Mouse (Mus musculus) ovary, postnatal 36 days (tissue): Measurements from ENCODE around the gene Iars2.
"Not testable (repeated sequence)": the region's sequence is repeated elsewhere in the genome, so short reads cannot be mapped to it uniquely, and the experiment has no call there.

Experiments used
- DNase-seq: peaks from one replicate; pipeline ENCODE4 v3.0.0; 2022; ENCODE audit warnings: low spot score, mixed read lengths

Gene Iars2

DNA sequence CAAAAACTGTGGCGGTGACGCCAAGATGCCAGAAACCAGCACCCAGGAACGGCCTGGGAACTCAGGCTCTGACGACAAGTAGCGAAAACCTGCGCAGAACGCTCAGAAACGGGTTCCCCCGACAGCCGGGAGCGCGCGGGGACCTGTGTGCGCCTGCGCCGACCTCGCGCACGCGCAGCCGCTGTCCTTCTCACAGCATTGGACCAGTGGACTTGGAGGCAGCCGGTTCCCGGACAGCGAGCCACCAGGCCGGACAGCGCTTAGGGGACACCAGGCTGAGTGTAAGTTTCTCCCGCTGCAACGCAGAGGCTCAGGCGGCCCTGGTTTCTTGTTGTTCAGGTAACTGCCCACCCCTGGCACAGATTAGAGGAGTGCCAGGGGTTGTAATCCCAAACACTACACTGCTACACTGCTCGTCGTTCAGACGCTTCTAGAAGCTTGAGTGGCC, 2.8 kb upstream of the Iars2 start, which contains the start of gene Bpnt1:
Gene Bpnt1, plus strand, starts transcription at position 167 of the 448 bp plus-strand sequence.
- peak; percentile 90 for DNase-seq

DNA sequence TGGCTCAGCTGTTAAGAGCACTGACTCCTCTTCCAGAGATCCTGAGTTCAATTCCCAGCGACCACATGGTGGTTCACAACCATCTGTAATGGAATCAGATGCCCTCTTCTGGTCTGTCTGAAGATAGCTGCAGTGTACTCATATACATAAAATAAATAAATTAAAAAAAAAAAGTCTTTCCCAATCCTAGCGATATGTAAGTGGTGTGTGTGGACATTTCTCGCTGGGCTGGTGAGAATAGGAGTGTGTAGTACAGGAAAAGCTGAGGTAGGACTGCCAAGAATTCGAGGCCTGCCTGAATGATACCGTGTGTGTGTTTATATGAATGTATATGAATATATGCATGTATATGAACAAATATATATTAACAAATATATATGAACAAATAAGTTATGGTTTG, 2.2 kb upstream of the Iars2 start:
- no peak for DNase-seq

DNA sequence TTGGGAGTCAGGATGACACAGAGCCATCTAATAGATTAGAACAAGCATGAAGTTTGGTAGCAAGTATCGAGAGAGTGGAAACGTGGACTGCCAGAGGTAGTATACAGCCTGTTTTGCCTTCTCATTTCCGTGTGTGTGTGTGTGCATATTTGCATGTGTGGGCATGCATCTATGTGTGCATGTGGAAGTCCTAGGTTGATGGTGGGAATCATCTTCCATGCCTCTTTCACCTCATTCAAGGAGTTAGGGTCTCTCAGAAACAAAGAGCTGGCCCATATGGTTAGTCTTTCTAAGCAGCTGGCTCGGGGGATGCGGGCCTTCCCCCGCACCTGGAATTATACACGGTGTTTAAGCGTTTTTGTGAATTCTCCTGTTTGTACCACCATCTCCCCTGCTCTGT, 655 bp upstream of the Iars2 start:
- no peak for DNase-seq

DNA sequence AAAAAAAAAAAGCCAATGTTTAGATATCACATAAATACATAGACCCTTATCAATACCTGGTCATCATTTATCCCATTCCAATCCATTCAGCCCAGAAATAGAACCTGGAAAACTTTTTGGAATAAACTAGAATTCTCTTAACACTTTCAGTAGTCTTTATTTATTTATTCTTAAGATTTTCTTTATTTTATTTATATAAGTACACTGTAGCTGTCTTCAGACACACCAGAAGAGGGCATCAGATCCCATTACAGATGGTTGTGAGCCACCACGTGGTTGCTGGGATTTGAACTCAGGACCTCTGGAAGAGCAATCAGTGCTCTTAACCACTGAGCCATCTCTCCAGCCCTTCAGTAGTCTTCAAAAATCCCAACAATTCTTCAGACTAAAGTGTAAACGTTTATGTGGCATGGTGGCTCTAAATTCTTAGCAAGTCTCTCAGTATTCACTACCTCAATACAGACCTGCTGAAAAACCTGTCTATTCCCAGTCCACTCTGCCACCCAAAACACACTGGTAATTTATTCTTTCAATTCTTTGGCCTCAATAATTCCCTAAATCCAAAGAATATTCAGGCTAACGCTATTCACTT, 1.3 kb downstream of the Iars2 start:
- DNase-seq: not testable (repeated sequence)

DNA sequence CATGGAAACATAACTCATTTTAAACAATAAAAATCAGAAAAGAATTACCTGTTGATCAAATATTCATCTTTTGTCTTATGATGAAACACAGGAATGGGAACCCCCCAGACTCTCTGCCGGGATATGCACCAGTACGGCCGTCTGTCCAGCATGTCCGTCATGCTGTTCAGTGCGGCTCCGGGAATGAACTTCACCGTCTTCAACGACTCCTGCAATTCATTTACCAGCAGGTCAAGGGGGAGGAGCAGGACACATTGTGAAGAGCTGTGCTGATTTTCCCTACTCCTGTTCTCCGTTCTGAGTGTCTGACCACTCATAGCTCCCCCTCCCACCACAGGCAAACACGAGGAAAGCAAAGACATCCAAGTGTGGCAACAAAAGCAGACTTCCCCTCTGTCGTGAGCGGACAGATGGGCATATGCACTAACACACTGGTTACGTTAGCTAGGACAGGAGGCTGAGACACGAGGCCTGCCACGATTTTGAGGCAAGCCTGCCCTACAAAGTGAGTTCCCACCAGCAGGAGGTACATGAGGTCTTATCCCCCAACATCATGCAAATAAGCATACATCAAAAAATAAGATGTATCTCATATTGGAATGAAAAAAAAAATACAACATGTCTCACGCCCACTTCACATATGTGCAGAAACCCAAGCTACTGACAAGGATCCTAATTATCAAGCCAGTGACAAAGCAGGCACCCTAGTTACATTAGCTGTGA, 13.2 kb downstream of the Iars2 start:
- DNase-seq: no peak

DNA sequence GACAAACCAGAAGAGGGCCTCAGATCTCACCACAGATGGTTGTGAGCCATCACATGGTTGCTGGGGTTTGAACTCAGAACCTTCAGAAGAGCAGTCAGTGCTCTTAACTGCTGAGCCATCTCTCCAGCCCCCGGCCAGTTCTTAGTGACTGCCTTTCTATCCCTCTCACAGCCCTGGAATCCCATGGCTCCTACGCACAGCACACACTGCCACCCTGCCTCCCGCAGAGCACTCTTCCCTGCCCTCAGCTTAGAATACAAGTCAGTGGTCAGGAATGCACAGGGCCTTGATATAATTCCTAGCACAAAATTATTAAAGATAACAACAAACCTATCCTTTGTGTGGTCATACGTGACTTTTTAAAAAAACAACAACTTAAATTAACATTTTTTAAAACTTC, 14.7 kb downstream of the Iars2 start:
- DNase-seq: no peak

DNA sequence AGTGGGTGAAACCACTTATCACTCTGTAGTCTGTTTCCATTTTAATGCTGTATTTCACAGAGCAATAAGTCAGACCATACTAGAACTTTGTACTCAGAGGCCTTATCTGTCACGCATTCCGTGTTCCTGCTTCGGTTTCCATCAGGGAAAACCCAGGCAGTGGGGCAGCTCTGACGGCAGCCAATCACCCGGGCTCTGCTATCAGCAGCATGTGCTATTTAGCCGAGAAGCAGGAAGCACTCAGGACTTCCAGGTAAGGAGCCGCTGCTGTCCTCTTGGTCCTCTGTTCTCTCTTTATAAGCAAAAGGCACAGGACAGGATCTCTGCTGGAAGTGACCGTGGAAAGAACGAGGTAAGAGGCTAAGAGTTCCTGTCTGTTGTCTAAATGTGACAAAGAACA, 17.2 kb downstream of the Iars2 start:
- no peak for DNase-seq

DNA sequence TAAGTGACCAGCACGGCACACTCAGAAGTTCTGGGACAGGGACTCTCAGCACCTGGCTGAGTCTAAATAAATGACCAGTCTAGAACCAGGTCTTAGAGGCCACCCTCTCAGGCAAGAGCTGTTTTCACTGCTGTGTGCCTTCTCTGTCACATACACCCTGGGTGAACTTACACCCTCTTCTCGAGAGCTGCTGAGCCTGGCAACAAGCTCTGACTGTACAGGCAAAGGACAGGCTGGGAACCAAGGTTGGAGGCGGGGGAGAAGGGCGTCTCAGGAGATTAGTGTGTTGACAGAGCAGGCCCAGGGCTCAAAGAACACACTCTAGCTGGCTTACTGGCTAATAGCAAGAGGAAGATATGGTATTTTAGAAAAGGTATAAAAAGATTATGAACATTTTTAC, 20.3 kb downstream of the Iars2 start:
- peak; percentile 52 for DNase-seq

DNA sequence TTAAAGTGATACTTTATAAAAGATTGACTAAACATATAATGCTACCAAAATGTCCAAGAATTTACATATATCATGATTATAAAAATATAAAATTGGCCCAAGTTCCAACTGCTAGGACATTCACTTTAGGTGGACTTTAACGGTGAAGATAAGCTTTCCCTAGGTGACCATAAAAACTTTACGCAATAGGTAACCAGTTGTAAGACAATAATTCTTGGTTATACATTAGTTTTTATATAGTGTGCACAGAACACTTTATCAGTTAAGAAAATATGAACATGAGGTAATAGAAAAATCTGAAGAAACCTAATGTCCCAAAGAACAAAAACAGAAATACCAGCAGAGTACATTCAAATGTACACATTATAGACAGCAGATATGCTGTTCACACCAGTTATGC, 20.9 kb downstream of the Iars2 start:
- no peak for DNase-seq

DNA sequence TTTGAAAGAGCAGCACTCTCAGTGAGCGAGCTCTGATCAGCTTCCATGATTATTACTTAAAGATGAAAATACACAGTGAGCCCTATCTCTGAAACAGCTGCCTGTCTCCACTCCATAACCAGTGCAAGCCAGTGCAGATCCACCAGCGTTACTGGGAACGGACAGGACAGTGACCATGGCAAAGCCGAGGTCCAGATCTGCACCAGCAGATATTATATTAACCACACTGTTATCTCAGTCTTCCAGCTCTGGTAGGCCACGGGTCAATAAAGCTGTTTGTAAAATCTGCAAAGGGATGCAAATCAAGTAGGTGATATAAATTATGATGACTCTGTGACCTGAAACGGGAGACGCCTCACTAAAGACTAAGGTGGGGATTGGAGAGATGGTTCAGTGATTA, 21.6 kb downstream of the Iars2 start:
- no peak for DNase-seq

DNA sequence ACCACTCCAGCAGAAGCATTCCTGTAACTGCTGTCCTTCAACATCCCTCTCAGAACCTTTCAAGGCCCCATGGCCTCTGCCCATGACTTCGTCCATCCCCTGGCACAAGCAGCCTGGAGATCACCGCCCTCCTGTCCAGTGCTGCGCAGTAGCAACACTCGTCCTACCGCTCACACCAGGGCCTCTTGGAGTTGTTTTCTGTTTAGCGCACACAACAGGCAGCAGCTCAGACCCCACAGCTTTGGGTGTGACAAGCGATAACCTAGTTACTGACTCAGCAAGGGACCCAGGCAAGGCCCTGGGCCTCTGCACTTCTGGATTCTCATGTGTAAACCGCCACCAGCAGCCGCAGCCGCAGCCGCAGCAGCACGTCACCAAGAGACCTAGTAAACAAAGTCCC, 22.4 kb downstream of the Iars2 start:
- DNase-seq: no peak

DNA sequence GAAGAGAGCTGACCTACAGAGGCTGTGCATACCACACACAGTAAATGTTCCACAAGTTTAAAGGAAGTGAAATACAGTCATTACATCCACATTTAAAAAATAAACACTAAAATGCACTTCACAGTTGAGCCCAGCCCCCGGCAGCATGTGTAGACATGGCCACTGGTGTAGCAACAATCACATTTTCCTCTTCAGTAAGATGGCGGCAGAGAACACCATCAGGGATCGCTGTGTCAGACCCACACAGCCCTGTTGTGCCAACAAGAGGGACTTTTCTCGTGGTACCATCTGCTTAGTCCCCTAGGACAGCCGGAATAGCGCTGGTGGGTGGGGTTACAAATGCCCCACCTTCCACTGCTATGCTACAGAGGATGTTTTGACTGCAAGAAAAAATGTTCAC, 26.4 kb downstream of the Iars2 start:
- no peak for DNase-seq

DNA sequence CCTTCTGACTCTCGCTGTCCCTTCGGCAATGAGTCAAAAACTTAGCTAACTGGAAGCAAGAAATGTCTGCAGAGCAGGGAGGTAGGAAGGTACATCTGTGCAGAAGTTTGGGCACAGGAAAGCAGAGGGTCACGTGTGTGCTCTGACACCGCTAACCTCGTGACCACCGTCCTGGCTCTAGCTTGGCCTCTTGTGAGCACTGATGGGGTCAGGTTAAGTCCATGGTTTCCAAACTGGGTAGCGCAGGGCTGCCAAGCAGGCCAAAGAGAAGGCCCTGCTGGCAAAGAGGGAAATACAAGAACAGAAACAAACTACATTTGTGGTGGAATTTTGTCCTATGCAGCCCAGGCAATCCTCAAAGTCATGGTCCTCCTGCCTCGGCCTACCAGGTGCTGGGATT, 30.7 kb downstream of the Iars2 start:
- DNase-seq: no peak

DNA sequence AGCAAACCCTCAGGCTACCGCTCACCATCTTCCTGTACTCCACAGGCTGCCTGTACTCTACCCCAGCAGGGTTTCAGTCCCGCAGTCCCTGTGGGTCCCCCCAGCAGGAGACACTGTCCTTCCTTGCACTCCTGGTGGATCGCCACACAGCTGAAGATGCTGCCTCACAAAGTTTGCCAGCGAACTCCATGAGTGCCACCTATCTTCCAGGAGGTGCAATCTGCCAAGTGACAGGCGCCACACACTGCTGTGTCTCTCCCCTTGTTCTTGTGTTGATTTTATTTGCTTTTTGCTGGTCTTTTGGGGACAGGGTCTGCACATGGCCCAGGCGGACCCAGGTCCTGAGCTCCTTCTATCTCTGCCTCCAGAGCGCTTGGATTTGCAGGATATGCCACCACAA, 32.3 kb downstream of the Iars2 start:
- DNase-seq: no peak

DNA sequence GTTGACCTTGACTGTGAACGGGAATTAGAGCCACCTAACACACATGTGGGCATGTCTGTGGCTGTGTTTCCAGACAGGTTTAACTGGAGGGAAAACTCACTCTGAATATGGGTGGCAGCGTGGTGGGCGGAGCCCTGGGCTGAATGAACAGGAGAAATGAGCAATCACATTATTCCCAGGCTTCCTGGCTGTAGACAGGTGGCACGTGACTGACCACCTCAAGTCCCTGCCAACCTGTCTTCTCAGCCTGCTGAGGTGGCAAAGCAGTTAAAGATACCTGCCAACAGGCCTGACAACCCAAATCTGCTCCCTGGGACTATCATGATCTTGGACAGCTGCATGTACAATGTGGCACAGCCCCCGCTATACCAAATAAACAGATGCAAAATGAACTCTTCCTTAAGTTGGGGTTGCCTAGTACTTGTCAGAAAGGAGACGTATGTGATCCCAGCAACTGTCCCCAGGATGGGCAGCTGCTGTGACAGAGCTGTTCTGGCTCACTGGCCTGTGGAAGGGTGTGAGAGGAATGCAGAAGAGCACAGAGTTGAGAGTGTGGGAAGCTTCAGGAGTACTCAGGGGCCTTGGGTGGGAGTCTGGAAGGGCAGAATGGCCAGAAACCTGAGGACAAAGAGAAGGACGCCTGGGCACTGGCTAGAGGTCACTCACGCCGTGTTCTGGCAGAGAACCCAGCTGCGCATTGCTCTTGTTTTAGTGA, 36.4 kb downstream of the Iars2 start:
- no peak for DNase-seq

DNA sequence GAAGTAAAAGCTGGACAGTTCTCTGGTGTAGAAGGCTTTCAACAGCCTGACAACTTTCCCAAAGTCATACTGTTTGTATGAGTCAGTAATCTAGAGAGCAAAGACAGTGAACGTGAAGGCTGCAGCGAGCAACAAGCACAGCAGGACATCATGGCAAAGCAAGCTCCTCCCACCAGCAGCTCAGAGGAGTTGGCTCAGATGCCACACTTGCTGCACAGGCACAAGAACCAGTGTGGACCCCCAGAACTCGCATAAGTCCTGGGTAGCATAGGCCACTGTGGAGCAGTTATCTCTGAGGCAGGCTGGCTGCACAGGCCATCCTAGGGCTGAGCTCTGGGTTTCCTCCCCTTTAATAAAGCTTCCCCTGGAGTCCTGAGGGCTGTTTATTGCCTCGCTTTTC, 37.9 kb downstream of the Iars2 start:
- no peak for DNase-seq

DNA sequence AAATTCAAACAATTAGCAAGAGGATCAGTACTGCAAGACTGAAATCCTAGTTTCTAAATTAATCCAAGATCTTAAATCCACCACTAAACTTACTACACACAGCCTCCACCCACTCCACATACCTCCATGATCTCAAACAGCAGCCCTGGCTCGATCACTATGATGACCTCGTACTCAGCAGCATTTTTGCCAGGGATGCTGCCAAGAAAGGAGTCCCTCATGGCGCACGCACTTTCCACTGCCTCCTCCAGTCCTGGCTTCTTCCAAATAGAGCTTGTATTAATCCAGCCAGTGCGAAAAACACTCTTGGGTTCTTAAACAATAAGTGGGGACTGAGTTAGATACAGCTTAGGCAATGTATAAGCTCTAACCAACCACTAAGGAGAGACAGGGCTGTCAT, 40.0 kb downstream of the Iars2 start:
- DNase-seq: no peak

DNA sequence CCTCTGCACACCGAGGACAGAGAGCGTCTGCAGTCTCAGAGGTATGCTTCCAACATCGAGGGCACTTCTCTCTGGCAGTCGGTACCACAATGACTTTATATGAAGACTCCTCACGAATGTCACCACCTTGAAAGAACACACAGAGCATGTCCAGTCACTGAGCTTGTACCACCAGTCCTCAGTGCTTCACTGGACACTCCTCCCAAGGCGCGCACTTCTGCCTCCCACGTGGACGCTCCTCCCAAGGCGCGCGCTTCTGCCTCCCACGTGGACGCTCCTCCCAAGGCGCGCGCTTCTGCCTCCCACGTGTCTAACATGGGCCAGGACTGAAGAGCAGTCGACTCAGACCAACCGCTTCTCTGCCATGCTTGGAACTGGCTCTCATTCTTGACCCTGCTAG, 42.1 kb downstream of the Iars2 start:
- no peak for DNase-seq

DNA sequence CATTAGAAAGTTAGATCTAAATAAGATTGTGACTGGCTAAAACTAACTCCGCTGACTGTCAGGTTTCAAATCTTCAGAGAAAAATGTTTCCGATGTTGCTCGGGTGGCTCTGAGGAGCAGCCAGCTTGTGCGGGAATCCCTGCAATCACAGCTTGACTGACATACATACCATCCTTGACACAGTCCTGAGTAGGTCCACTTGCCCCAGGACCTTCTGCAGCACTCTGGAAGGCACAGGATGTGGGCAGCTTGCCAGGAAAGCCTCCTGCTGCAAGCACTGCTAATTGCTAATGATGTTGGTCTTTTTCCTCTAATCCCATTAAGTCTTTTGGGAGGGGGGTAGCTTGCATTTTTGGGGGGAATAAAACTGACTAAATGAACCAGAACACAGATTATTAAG, 44.0 kb downstream of the Iars2 start:
- DNase-seq: peak; percentile 53

DNA sequence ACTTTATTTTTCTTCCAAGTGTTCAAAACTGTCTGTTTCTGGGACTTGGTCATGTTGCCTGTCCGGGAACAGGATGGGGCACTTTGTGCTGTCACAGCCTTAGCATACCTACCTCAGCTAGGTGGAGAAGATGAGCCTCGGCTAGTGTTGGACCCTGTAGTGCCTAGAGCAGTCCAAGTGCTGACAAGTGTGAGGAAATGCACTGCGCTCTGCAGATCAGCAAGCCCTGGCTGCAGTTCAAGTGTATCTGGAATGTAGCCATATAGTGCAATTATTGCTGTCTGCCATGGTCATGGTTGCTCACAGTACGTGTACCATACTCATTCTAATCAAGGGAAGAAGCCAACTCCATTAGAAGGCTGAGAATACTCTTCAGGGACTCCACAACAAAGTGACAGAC, 44.5 kb downstream of the Iars2 start:
- peak; percentile 26 for DNase-seq

DNA sequence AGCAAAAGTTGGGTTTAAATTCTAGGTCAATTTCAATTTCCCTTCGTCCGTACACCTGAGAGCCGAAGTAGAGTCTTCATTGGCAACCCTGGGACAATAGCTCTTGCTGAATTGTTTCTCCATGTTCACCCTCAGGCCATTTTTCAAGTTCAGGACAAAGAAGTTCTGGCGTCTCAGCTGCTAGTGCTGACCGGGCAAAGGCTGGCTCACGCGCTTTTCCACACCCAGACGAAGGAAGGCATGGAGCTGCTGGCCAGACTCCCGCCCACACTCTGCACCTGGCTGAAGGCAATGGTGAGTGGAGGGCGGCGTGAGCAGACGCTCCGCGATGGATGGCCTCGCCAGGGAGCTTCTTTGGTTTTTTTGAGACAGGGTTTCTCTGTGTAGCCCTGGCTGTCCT, 45.9 kb downstream of the Iars2 start:
- no peak for DNase-seq

DNA sequence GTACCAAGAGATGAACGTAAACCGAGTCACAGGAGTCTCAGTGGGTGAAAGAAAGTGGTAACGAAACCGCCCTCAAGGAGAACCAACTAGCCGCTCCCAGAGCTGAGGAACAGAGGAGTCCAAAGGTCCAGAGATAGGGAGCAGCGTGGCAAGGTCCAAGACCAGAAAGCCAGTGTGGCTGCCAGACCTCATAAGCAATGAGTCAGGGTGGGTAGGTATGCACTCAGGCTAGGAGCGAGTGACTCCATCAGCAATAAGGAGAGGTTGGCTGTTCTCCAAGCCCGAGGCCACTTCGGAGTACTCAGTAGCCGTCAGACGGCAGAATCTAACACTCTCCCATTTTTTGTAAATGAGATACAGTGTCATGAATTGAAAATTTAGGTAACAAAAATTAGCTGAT, 46.4 kb downstream of the Iars2 start:
- no peak for DNase-seq

DNA sequence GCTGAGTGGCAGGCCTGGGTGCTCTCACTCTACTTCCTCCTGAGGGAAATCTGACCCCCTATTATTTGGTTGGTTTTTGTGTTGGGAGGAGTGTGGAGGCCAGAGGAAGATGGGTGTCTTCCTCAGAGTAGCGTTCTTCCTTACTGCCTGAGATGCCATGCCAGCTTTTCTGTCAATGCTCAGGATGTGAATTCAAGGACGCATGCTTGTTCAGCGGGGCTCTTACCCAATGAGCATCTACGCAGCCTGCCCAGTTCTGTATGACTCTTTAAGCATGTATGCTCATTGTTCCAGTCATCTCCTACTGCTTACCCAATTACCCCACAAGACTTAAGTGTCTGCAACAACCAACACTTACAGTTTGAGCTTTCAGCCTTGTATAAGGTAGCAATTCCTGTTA, 48.6 kb downstream of the Iars2 start:
- DNase-seq: no peak
